8 mouse cellular contexts compared by ENCODE assay signal in the genomic region with DNA sequence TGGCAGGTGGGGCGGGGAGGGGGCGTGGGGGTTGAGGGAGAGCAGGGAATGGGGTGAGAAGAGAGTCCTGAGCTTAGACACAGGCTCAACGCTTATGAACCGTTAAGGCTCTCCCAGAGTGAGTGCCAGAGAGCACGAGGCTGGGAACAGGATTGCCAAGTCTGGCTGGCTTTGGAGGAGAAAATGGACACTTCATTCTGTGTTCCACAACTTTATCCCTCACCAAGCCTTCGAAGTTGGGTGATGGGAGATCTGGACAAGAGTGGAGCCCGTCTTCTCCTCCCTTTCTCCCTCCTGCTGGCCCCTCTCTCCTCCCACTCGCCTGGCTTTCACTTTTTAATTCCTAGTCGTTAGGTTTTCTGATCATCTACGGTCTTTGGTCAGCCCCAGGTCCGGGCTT. TPM values are rescaled to one million over a fixed set of nuclear protein-coding genes. Genes with fewer than 3 reads are reported as not detected.
DNase-seq lines count a peak whose midpoint lies in the region; ATAC-seq and TF ChIP-seq lines count a peak whose summit lies in the region.

No protein-coding gene starts in this region.

- no peak overlapping the region for H3K27ac ChIP-seq in kidney, embryonic 15.5 days
- H3K27ac ChIP-seq in embryonic facial prominence, embryonic 10.5 days (replicated peaks): no peak overlapping the region; the same call in 1 of the 2 replicates
- H3K27ac ChIP-seq in hindbrain, embryonic 15.5 days (replicated peaks): no peak overlapping the region
- no peak overlapping the region for H3K27ac ChIP-seq in midbrain, postnatal 0 days (ENCODE audit: low read depth, low read length)

- TF ChIP-seq CTCF in midbrain, postnatal 0 days (IDR thresholded peaks at IDR 0.05): no peak

- no peaks in the 10 kb centered on the region for H3K9me3 ChIP-seq in kidney, embryonic 15.5 days (replicated peaks)
- no peaks in the 10 kb centered on the region for H3K9me3 ChIP-seq in embryonic facial prominence, embryonic 10.5 days
- no peaks in the 10 kb centered on the region for H3K9me3 ChIP-seq in hindbrain, embryonic 15.5 days
- no peaks in the 10 kb centered on the region for H3K9me3 ChIP-seq in midbrain, postnatal 0 days (ENCODE audit: low read length)

- H3K36me3 ChIP-seq in kidney, embryonic 15.5 days: peaks cover 7% of the 10 kb centered on the region
- no peaks in the 10 kb centered on the region for H3K36me3 ChIP-seq in embryonic facial prominence, embryonic 10.5 days (replicated peaks)
- no peaks in the 10 kb centered on the region for H3K36me3 ChIP-seq in hindbrain, embryonic 15.5 days
- no peaks in the 10 kb centered on the region for H3K36me3 ChIP-seq in midbrain, postnatal 0 days (ENCODE audit: insufficient read depth, low read length)

- WGBS in kidney, embryonic 15.5 days: 11% methylated on average over 11 of the region's 11 CpGs
- WGBS in embryonic facial prominence, embryonic 10.5 days: 29% methylated on average over 11 of the region's 11 CpGs
- WGBS in hindbrain, embryonic 15.5 days: 25% methylated on average over 11 of the region's 11 CpGs
- WGBS in midbrain, postnatal 0 days: 22% methylated on average over 10 of the region's 11 CpGs

- peak overlapping the region; percentile 63 for H3K4me3 ChIP-seq in kidney, embryonic 15.5 days (replicated peaks)
- peak overlapping the region; percentile 70 for H3K4me3 ChIP-seq in embryonic facial prominence, embryonic 10.5 days
- peak overlapping the region; percentile 70 for H3K4me3 ChIP-seq in hindbrain, embryonic 15.5 days
- H3K4me3 ChIP-seq in midbrain, postnatal 0 days (ENCODE audit: low read depth, low read length): peak overlapping the region; percentile 47; the same call in 1 of the 2 replicates

- H3K27me3 ChIP-seq in kidney, embryonic 15.5 days: peaks cover 14% of the 10 kb centered on the region; the same call in 1 of the 2 replicates
- peaks cover 48% of the 10 kb centered on the region for H3K27me3 ChIP-seq in embryonic facial prominence, embryonic 10.5 days (replicated peaks; ENCODE audit: low read depth, poor library complexity, severe bottlenecking)
- H3K27me3 ChIP-seq in hindbrain, embryonic 15.5 days: peaks cover 19% of the 10 kb centered on the region
- H3K27me3 ChIP-seq in midbrain, postnatal 0 days (ENCODE audit: insufficient read depth, low read length): peaks cover 13% of the 10 kb centered on the region; the same call in 1 of the 2 replicates

- peak overlapping the region; percentile 93 for H3K4me2 ChIP-seq in kidney, embryonic 15.5 days
- H3K4me2 ChIP-seq in hindbrain, embryonic 15.5 days: peak overlapping the region; percentile 100
- peak overlapping the region; percentile 99 for H3K4me2 ChIP-seq in midbrain, postnatal 0 days (ENCODE audit: low read depth, low read length, poor library complexity, severe bottlenecking)

- DNase-seq in kidney, adult 8-10 months: no peak
- DNase-seq in embryonic facial prominence, embryonic 10.5 days (ENCODE audit: low spot score): no peak
- DNase-seq in midbrain, postnatal 0 days (ENCODE audit: low spot score): no peak
- no peak for DNase-seq in spleen, adult 12 weeks (ENCODE audit: low spot score)
- DNase-seq in left cerebral cortex, adult 18-20 months (ENCODE audit: low spot score in 2 of 2): no peak
- DNase-seq in adrenal gland, adult 18-20 months (ENCODE audit: low spot score in 2 of 2): no peak

- peak overlapping the region; percentile 59; the same call in 1 of the 2 replicates for H3K9ac ChIP-seq in kidney, embryonic 15.5 days
- no peak overlapping the region for H3K9ac ChIP-seq in hindbrain, embryonic 15.5 days
- no peak overlapping the region; the same call in 1 of the 2 replicates for H3K9ac ChIP-seq in midbrain, postnatal 0 days (replicated peaks; ENCODE audit: low read length, poor library complexity, severe bottlenecking)

- peaks cover 15% of the 10 kb centered on the region for H3K4me1 ChIP-seq in kidney, embryonic 15.5 days
- H3K4me1 ChIP-seq in embryonic facial prominence, embryonic 10.5 days: peaks cover 22% of the 10 kb centered on the region
- peaks cover 16% of the 10 kb centered on the region for H3K4me1 ChIP-seq in hindbrain, embryonic 15.5 days (replicated peaks)
- H3K4me1 ChIP-seq in midbrain, postnatal 0 days (ENCODE audit: insufficient read depth, low read length): peaks cover 3% of the 10 kb centered on the region; the same call in 1 of the 2 replicates

- no peak for ATAC-seq in kidney, embryonic 15.5 days (replicated peaks; ENCODE audit: low FRiP score)
- no peak for ATAC-seq in hindbrain, embryonic 15.5 days (ENCODE audit: low FRiP score, low read depth)
- ATAC-seq in midbrain, postnatal 0 days (ENCODE audit: low FRiP score): no peak

RNA-seq across cellular contexts. Expression of gene Icosl, which starts 0.6 kb away (rescaled TPM):
- 5.6 and 7.1 TPM in 2 replicates for polyA plus RNA-seq in kidney, embryonic 15.5 days (2015; fragmentation: Nextera tagmentation; extraction: Ambion mirVana)
- polyA plus RNA-seq in embryonic facial prominence, embryonic 10.5 days (2016; fragmentation: Nextera tagmentation; extraction: Ambion mirVana): 2.5 and 2.8 TPM in 2 replicates
- 0.71 and 0.96 TPM in 2 replicates for polyA plus RNA-seq in hindbrain, embryonic 15.5 days (2015; fragmentation: Nextera tagmentation; extraction: Ambion mirVana)
- 1.7 and 1.8 TPM in 2 replicates for total RNA-seq in midbrain, postnatal 0 days (2014; rRNA removed)
- polyA plus RNA-seq in midbrain, postnatal 0 days (2015; fragmentation: Nextera tagmentation; extraction: Ambion mirVana): 0.76 and 0.85 TPM in 2 replicates
- total RNA-seq in left cerebral cortex, adult 18-20 months (2021): 1 to 10 TPM; 2.5 to 3.1 TPM
- 10 to 100 TPM; 13.2 to 18.2 TPM for total RNA-seq in adrenal gland, adult 18-20 months (2021)

RNA-seq across cellular contexts. Expression of gene Aire, which starts 25.1 kb away (rescaled TPM):
- 1.6 TPM in 2 replicates for polyA plus RNA-seq in kidney, embryonic 15.5 days (2015; fragmentation: Nextera tagmentation; extraction: Ambion mirVana)
- polyA plus RNA-seq in embryonic facial prominence, embryonic 10.5 days (2016; fragmentation: Nextera tagmentation; extraction: Ambion mirVana): 0.24 and 0.25 TPM in 2 replicates
- 0.51 TPM in 1 of 2 replicates, not detected in the other for polyA plus RNA-seq in hindbrain, embryonic 15.5 days (2015; fragmentation: Nextera tagmentation; extraction: Ambion mirVana)
- total RNA-seq in midbrain, postnatal 0 days (2014; rRNA removed): 0.16 and 0.33 TPM in 2 replicates
- 0.20 and 0.31 TPM in 2 replicates for polyA plus RNA-seq in midbrain, postnatal 0 days (2015; fragmentation: Nextera tagmentation; extraction: Ambion mirVana)
- total RNA-seq in left cerebral cortex, adult 18-20 months (2021): under 1 TPM in 1 of 2 experiments, not detected in 1; 0.28 TPM
- not detected for total RNA-seq in adrenal gland, adult 18-20 months (2021)

RNA-seq across cellular contexts. Expression of gene Dnmt3l, which starts 26.8 kb away (rescaled TPM):
- polyA plus RNA-seq in kidney, embryonic 15.5 days (2015; fragmentation: Nextera tagmentation; extraction: Ambion mirVana): 0.68 and 1.1 TPM in 2 replicates
- 0.34 TPM in 1 of 2 replicates, not detected in the other for polyA plus RNA-seq in embryonic facial prominence, embryonic 10.5 days (2016; fragmentation: Nextera tagmentation; extraction: Ambion mirVana)
- polyA plus RNA-seq in hindbrain, embryonic 15.5 days (2015; fragmentation: Nextera tagmentation; extraction: Ambion mirVana): not detected in 2 replicates
- not detected in 2 replicates for total RNA-seq in midbrain, postnatal 0 days (2014; rRNA removed)
- not detected in 2 replicates for polyA plus RNA-seq in midbrain, postnatal 0 days (2015; fragmentation: Nextera tagmentation; extraction: Ambion mirVana)
- not detected for total RNA-seq in left cerebral cortex, adult 18-20 months (2021)
- 10 to 100 TPM in 1 of 2 experiments, 1 to 10 TPM in 1; 4.4 to 24.4 TPM for total RNA-seq in adrenal gland, adult 18-20 months (2021)

RNA-seq across cellular contexts. Expression of gene Pfkl, which starts 58.7 kb away (rescaled TPM):
- 149 and 164 TPM in 2 replicates for polyA plus RNA-seq in kidney, embryonic 15.5 days (2015; fragmentation: Nextera tagmentation; extraction: Ambion mirVana)
- 234 and 275 TPM in 2 replicates for polyA plus RNA-seq in embryonic facial prominence, embryonic 10.5 days (2016; fragmentation: Nextera tagmentation; extraction: Ambion mirVana)
- polyA plus RNA-seq in hindbrain, embryonic 15.5 days (2015; fragmentation: Nextera tagmentation; extraction: Ambion mirVana): 120 and 126 TPM in 2 replicates
- 165 and 166 TPM in 2 replicates for total RNA-seq in midbrain, postnatal 0 days (2014; rRNA removed)
- 98.5 and 104 TPM in 2 replicates for polyA plus RNA-seq in midbrain, postnatal 0 days (2015; fragmentation: Nextera tagmentation; extraction: Ambion mirVana)
- total RNA-seq in left cerebral cortex, adult 18-20 months (2021): 100 to 1,000 TPM; 147 TPM
- 100 to 1,000 TPM; 137 to 283 TPM for total RNA-seq in adrenal gland, adult 18-20 months (2021)
